Mouse (Mus musculus): ENCODE data around the gene Robo3. TPM values are rescaled to one million over a fixed set of nuclear protein-coding genes. Genes with fewer than 3 reads are reported as not detected.

Gene Robo3
- total and polyA plus RNA-seq, 3 experiments = 0.24 to 0.27 TPM; not detected in 1

DNA sequence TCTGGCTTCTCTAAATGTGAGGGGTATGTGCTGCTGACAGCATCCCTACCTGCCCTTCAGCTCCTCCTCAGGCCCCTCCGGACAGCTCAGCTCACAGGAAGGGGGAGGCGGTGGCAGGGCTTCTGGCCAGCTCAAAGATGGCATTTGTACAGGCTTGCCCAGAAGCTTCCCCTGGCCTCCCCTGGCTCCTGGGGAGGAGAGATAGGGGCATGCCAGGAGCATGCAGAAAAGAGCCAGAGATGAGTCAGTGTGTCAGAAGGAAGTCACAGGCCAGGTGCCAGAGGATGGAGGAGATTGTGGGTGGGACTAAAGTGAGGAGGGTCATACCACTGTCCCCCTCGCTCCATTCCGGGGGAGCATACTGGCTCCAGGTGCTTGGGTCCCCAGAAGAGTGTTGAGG lies 14.3 kb downstream of the Robo3 start:
- no peak for ATAC-seq (ENCODE audit: extremely low read depth, insufficient number of reproducible peaks, low FRiP score, poor library complexity, severe bottlenecking)
- TF ChIP-seq TAL1 (conservative IDR thresholded peaks at IDR 0.05; ENCODE audit: low read depth, low read length) = no peak
- no peak for TF ChIP-seq POLR2AphosphoS5 (IDR thresholded peaks at IDR 0.05; ENCODE audit: insufficient replicate concordance, low read depth, low read length)
- TF ChIP-seq GATA2 (IDR thresholded peaks at IDR 0.05; ENCODE audit: borderline replicate concordance, low read depth, low read length) = no peak
- TF ChIP-seq GATA1 (IDR thresholded peaks at IDR 0.05; ENCODE audit: borderline replicate concordance, low read length) = no peak
- TF ChIP-seq CTCF (IDR thresholded peaks at IDR 0.05; ENCODE audit: low read depth, low read length) = no peak

DNA sequence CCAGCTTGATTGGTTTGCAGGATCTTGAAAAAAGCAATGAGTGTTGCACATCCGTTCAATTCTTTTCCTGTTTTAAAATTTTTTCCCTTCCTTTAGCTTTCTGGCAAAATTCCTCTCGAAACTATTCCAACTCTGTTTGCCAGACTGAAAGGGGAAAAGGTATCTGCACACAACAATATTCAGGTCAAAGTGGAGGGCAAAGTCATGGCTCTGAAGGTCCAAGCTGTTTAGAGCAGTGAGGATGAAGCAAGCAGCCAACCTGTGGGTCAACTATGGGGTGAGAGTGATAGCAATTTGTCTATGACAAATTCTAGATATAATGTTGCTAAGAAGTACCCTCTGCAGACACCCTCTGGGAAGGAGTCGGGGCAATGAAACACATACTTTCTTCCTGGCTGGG lies 18.4 kb downstream of the Robo3 start:
- H3K27me3 ChIP-seq (ENCODE audit: insufficient read depth, low read length) = peaks cover 51% of the 10 kb centered on the region
- H3K4me1 ChIP-seq (ENCODE audit: insufficient read depth, low read depth, low read length) = no peaks in the 10 kb centered on the region
- H3K36me3 ChIP-seq (replicated peaks) = no peaks in the 10 kb centered on the region
- DNase-seq (ENCODE audit: low spot score) = no peak
- no peaks in the 10 kb centered on the region for H3K9me3 ChIP-seq (replicated peaks)
- TF ChIP-seq GATA1 (IDR thresholded peaks at IDR 0.05; ENCODE audit: borderline replicate concordance, low read length) = no peak
- no peak for TF ChIP-seq CTCF (IDR thresholded peaks at IDR 0.05; ENCODE audit: low read depth, low read length)
- TF ChIP-seq GATA2 (IDR thresholded peaks at IDR 0.05; ENCODE audit: borderline replicate concordance, low read depth, low read length) = no peak
- TF ChIP-seq POLR2AphosphoS5 (IDR thresholded peaks at IDR 0.05; ENCODE audit: insufficient replicate concordance, low read depth, low read length) = no peak
- no peak overlapping the region for H3K4me3 ChIP-seq (ENCODE audit: low read depth, low read length)
- no peak for ATAC-seq (ENCODE audit: extremely low read depth, insufficient number of reproducible peaks, low FRiP score, poor library complexity, severe bottlenecking)

More for the DNA sequence above, 14.3 kb downstream of the Robo3 start:
- Histone ChIP-seq H3K36me3 (replicated peaks) (no peaks in the 10 kb centered on the region), H3K27me3 (ENCODE audit: insufficient read depth, low read length) (peaks cover 49% of the 10 kb centered on the region), H3K4me1 (ENCODE audit: insufficient read depth, low read depth, low read length) (peaks cover 12% of the 10 kb centered on the region), H3K9me3 (replicated peaks) (no peaks in the 10 kb centered on the region), H3K4me3 (ENCODE audit: low read depth, low read length) (no peak overlapping the region)
- no peak for DNase-seq (ENCODE audit: low spot score)

DNA sequence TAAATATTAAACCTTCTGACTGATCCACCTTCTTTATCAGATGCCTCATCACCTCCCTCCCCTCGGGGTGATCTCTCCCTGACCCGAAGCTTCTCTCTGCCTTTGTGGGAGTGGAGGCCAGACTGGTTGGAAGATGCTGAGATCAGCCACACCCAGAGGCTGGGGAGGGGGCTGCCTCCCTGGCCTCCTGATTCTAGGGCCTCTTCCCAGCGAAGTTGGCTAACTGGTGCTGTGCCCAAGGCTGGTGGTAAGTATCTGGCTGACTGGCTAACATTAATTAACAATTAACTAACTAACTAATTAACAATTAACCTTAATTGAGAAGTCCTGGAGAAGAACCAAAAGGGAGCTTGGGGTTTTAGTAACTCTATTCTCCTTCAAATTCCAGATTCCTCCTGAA lies 20.1 kb downstream of the Robo3 start:
- no peak for ATAC-seq (ENCODE audit: extremely low read depth, insufficient number of reproducible peaks, low FRiP score, poor library complexity, severe bottlenecking)
- H3K36me3 ChIP-seq (replicated peaks) = no peaks in the 10 kb centered on the region
- no peaks in the 10 kb centered on the region for H3K4me1 ChIP-seq (ENCODE audit: insufficient read depth, low read depth, low read length)
- no peak overlapping the region for H3K4me3 ChIP-seq (ENCODE audit: low read depth, low read length)
- H3K9me3 ChIP-seq (replicated peaks) = no peaks in the 10 kb centered on the region
- peaks cover 45% of the 10 kb centered on the region for H3K27me3 ChIP-seq (ENCODE audit: insufficient read depth, low read length)
- TF ChIP-seq GATA2 (IDR thresholded peaks at IDR 0.05; ENCODE audit: borderline replicate concordance, low read depth, low read length) (no peak), CTCF (IDR thresholded peaks at IDR 0.05; ENCODE audit: low read depth, low read length) (no peak), GATA1 (IDR thresholded peaks at IDR 0.05; ENCODE audit: borderline replicate concordance, low read length) (no peak), TAL1 (conservative IDR thresholded peaks at IDR 0.05; ENCODE audit: low read depth, low read length) (no peak)
- no peak for DNase-seq (ENCODE audit: low spot score)

DNA sequence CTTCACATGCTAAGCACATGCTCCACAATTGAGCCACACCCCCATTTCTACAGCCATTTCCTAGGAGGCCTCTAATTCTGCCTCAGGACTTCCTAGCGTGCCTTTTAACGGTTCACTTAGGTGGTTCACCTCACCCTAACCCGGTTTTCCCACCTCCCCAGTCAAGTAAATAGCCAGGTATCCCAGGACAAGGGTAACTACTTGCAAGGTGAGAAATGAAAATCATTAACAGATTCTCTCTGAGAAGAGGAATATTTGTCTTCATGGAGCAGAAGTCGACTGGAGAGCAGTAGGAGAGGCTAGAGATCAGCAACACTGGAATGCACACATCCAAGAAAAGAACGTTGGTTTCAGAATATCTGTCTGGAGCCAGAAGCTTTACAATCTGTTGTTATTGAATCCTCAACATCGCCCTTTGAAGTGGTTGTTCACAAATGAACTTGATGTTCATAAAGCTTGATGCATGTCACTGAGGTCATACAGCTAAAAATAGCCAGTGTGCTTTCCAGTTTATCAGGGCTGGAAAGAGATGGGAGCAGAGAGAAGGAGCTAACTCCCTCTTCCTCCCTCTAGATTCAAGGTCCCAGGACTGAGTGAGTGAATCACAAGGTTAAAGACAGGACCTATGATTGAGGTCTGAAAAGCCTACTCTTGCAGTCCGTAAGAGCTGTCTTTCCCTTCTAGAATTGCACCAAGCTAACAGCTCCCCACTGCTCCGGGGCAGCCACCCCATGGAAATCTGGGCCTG lies 23.2 kb downstream of the Robo3 start:
- Histone ChIP-seq H3K4me1 (ENCODE audit: insufficient read depth, low read depth, low read length) (no peaks in the 10 kb centered on the region), H3K36me3 (replicated peaks) (no peaks in the 10 kb centered on the region)
- ATAC-seq (ENCODE audit: extremely low read depth, insufficient number of reproducible peaks, low FRiP score, poor library complexity, severe bottlenecking) = no peak

DNA sequence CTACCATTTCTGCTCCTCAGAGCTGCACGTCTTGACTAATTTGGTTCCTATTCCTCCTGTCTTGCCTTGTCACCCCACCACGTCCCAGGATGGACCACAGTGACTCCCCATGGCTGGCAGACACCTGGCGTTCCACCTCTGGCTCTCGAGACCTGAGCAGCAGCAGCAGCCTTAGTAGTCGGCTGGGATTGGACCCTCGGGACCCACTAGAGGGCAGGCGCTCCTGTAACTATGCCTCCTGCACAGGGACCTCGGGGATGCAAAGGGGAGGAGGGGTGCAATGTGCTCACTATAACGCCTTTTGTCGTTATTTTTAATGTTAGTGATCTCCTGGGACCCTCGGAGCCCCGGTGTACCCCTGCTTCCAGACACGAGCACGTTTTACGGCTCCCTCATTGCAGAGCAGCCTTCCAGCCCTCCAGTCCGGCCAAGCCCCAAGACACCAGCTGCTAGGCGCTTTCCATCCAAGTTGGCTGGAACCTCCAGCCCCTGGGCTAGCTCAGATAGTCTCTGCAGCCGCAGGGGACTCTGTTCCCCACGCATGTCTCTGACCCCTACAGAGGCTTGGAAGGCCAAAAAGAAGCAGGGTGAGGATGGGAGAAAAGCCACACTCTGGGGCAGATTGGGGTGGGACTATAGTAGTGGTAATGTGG lies 25.1 kb downstream of the Robo3 start:
- ATAC-seq (ENCODE audit: extremely low read depth, insufficient number of reproducible peaks, low FRiP score, poor library complexity, severe bottlenecking) (no peak), DNase-seq (ENCODE audit: low spot score) (no peak)
- no peaks in the 10 kb centered on the region for H3K9me3 ChIP-seq (replicated peaks)
- H3K4me3 ChIP-seq (ENCODE audit: low read depth, low read length) = no peak overlapping the region
- no peak for TF ChIP-seq TAL1 (conservative IDR thresholded peaks at IDR 0.05; ENCODE audit: low read depth, low read length)
- no peak for TF ChIP-seq GATA2 (IDR thresholded peaks at IDR 0.05; ENCODE audit: borderline replicate concordance, low read depth, low read length)
- no peak for TF ChIP-seq POLR2AphosphoS5 (IDR thresholded peaks at IDR 0.05; ENCODE audit: insufficient replicate concordance, low read depth, low read length)
- no peak for TF ChIP-seq CTCF (IDR thresholded peaks at IDR 0.05; ENCODE audit: low read depth, low read length)
- TF ChIP-seq GATA1 (IDR thresholded peaks at IDR 0.05; ENCODE audit: borderline replicate concordance, low read length) = no peak
- H3K27me3 ChIP-seq (ENCODE audit: insufficient read depth, low read length) = peaks cover 37% of the 10 kb centered on the region
- no peaks in the 10 kb centered on the region for H3K36me3 ChIP-seq (replicated peaks)
- no peaks in the 10 kb centered on the region for H3K4me1 ChIP-seq (ENCODE audit: insufficient read depth, low read depth, low read length)

More for the DNA sequence above, 23.2 kb downstream of the Robo3 start:
- Histone ChIP-seq H3K27me3 (ENCODE audit: insufficient read depth, low read length) (peaks cover 34% of the 10 kb centered on the region), H3K4me3 (ENCODE audit: low read depth, low read length) (no peak overlapping the region), H3K9me3 (replicated peaks) (no peaks in the 10 kb centered on the region)
- no peak for DNase-seq (ENCODE audit: low spot score)
- no peak for TF ChIP-seq GATA1 (IDR thresholded peaks at IDR 0.05; ENCODE audit: borderline replicate concordance, low read length)
- no peak for TF ChIP-seq POLR2AphosphoS5 (IDR thresholded peaks at IDR 0.05; ENCODE audit: insufficient replicate concordance, low read depth, low read length)
- TF ChIP-seq TAL1 (conservative IDR thresholded peaks at IDR 0.05; ENCODE audit: low read depth, low read length) = no peak
- TF ChIP-seq CTCF (IDR thresholded peaks at IDR 0.05; ENCODE audit: low read depth, low read length) = no peak
- TF ChIP-seq GATA2 (IDR thresholded peaks at IDR 0.05; ENCODE audit: borderline replicate concordance, low read depth, low read length) = no peak

DNA sequence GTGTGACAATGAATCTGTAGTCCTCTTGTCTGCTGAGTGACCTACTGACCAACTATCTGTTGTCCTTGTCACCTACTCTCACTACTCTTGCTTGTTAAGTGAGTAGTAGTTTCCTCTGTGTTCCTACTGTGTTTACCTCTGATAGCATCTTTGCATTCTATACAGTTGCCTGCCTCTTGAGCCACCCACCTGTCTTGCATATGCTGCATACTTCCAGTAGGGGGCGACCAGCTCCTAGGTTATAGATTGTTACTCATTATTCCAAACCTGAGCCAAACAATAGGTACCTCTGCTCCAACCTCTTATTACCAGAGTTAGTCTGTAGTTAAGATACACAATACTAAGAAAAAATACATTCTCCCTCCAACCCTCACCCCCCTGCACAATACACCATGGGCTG lies 26.7 kb downstream of the Robo3 start:
- no peak overlapping the region for H3K4me3 ChIP-seq (ENCODE audit: low read depth, low read length)
- ATAC-seq (ENCODE audit: extremely low read depth, insufficient number of reproducible peaks, low FRiP score, poor library complexity, severe bottlenecking) = no peak
- H3K4me1 ChIP-seq (ENCODE audit: insufficient read depth, low read depth, low read length) = no peaks in the 10 kb centered on the region
- DNase-seq (ENCODE audit: low spot score) = no peak
- H3K27me3 ChIP-seq (ENCODE audit: insufficient read depth, low read length) = peaks cover 45% of the 10 kb centered on the region
- no peaks in the 10 kb centered on the region for H3K36me3 ChIP-seq (replicated peaks)
- H3K9me3 ChIP-seq (replicated peaks) = no peaks in the 10 kb centered on the region
- TF ChIP-seq CTCF (IDR thresholded peaks at IDR 0.05; ENCODE audit: low read depth, low read length) (peak; percentile 78), POLR2AphosphoS5 (IDR thresholded peaks at IDR 0.05; ENCODE audit: insufficient replicate concordance, low read depth, low read length) (no peak)

Data from G1E (cell line).